Mouse (Mus musculus): ENCODE measurements around the gene Gmnn. TPM values are rescaled to one million over a fixed set of nuclear protein-coding genes. Genes with fewer than 3 reads are reported as not detected.

Gmnn gene
- polyA plus RNA-seq, 1 experiment, result 8.3 TPM

- no peak overlapping the region for H3K4me3 ChIP-seq (replicated peaks; ENCODE audit: insufficient read depth, low read depth, low read length)
- WGBS, result 60% methylated on average over 5 of the region's 5 CpGs
- H3K27ac ChIP-seq (ENCODE audit: insufficient read depth, low read length), result peak overlapping the region; percentile 10; the same call in 1 of the 2 replicates
- peak in 1 of 2 experiments; percentile 19 for DNase-seq
- no peaks in the 10 kb centered on the region for H3K27me3 ChIP-seq (ENCODE audit: control insufficient read depth, insufficient read depth, low read length)
- TF ChIP-seq CTCF (IDR thresholded peaks at IDR 0.05; ENCODE audit: borderline replicate concordance, insufficient read depth, low read depth, low read length), result no peak
- TF ChIP-seq POLR2A (IDR thresholded peaks at IDR 0.05; ENCODE audit: borderline replicate concordance, insufficient read depth, low read length), result no peak
- no peaks in the 10 kb centered on the region for H3K4me1 ChIP-seq (ENCODE audit: control insufficient read depth, insufficient read depth, low read length)
Measured at GRCm38 (mm10) chr13:24799378-24799777, 37.7 kb upstream of the Gmnn start.

- WGBS, result 98% methylated on average over 4 of the region's 4 CpGs
- Histone ChIP-seq H3K4me1 (ENCODE audit: control insufficient read depth, insufficient read depth, low read length) (no peaks in the 10 kb centered on the region), H3K4me3 (replicated peaks; ENCODE audit: insufficient read depth, low read depth, low read length) (no peak overlapping the region), H3K27me3 (ENCODE audit: control insufficient read depth, insufficient read depth, low read length) (no peaks in the 10 kb centered on the region), H3K27ac (ENCODE audit: insufficient read depth, low read length) (no peak overlapping the region)
- TF ChIP-seq CTCF (IDR thresholded peaks at IDR 0.05; ENCODE audit: borderline replicate concordance, insufficient read depth, low read depth, low read length), result no peak
- TF ChIP-seq POLR2A (IDR thresholded peaks at IDR 0.05; ENCODE audit: borderline replicate concordance, insufficient read depth, low read length), result no peak
- DNase-seq, result no peak
Measured at GRCm38 (mm10) chr13:24798686-24799085, 37.0 kb upstream of the Gmnn start.

GRCm38 (mm10) chr13:24792411-24793045 lies 30.8 kb upstream of the Gmnn start:
- no peak for DNase-seq
- Histone ChIP-seq H3K27ac (ENCODE audit: insufficient read depth, low read length) (no peak overlapping the region), H3K4me1 (ENCODE audit: control insufficient read depth, insufficient read depth, low read length) (no peaks in the 10 kb centered on the region), H3K27me3 (ENCODE audit: control insufficient read depth, insufficient read depth, low read length) (no peaks in the 10 kb centered on the region), H3K4me3 (replicated peaks; ENCODE audit: insufficient read depth, low read depth, low read length) (no peak overlapping the region)
- TF ChIP-seq POLR2A (IDR thresholded peaks at IDR 0.05; ENCODE audit: borderline replicate concordance, insufficient read depth, low read length), result no peak
- no peak for TF ChIP-seq CTCF (IDR thresholded peaks at IDR 0.05; ENCODE audit: borderline replicate concordance, insufficient read depth, low read depth, low read length)
- 88% methylated on average over 9 of the region's 9 CpGs for WGBS

GRCm38 (mm10) chr13:24791349-24791748 lies 29.6 kb upstream of the Gmnn start:
- Histone ChIP-seq H3K27me3 (ENCODE audit: control insufficient read depth, insufficient read depth, low read length) (no peaks in the 10 kb centered on the region), H3K4me1 (ENCODE audit: control insufficient read depth, insufficient read depth, low read length) (peaks cover 1% of the 10 kb centered on the region; the same call in 1 of the 2 replicates), H3K4me3 (replicated peaks; ENCODE audit: insufficient read depth, low read depth, low read length) (no peak overlapping the region), H3K27ac (ENCODE audit: insufficient read depth, low read length) (no peak overlapping the region)
- no peak for TF ChIP-seq CTCF (IDR thresholded peaks at IDR 0.05; ENCODE audit: borderline replicate concordance, insufficient read depth, low read depth, low read length)
- TF ChIP-seq POLR2A (IDR thresholded peaks at IDR 0.05; ENCODE audit: borderline replicate concordance, insufficient read depth, low read length), result no peak
- no peak for DNase-seq
- 74% methylated on average over 2 of the region's 2 CpGs for WGBS

GRCm38 (mm10) chr13:24787477-24787876 lies 25.8 kb upstream of the Gmnn start:
- DNase-seq, result no peak
- 92% methylated on average over 5 of the region's 5 CpGs for WGBS

GRCm38 (mm10) chr13:24786014-24786490 lies 24.3 kb upstream of the Gmnn start:
- 10% methylated on average over 11 of the region's 11 CpGs for WGBS
- Histone ChIP-seq H3K27me3 (ENCODE audit: control insufficient read depth, insufficient read depth, low read length) (no peaks in the 10 kb centered on the region), H3K27ac (ENCODE audit: insufficient read depth, low read length) (peak overlapping the region; percentile 62), H3K4me1 (ENCODE audit: control insufficient read depth, insufficient read depth, low read length) (peaks cover 3% of the 10 kb centered on the region; the same call in 1 of the 2 replicates), H3K4me3 (replicated peaks; ENCODE audit: insufficient read depth, low read depth, low read length) (peak overlapping the region; percentile 4)
- peak; percentile 69 to 89 for DNase-seq
- TF ChIP-seq POLR2A (IDR thresholded peaks at IDR 0.05; ENCODE audit: borderline replicate concordance, insufficient read depth, low read length), result 0 out of 2 replicates have a peak, but pooled peaks have one; percentile 21
- TF ChIP-seq CTCF (IDR thresholded peaks at IDR 0.05; ENCODE audit: borderline replicate concordance, insufficient read depth, low read depth, low read length), result no peak

More at GRCm38 (mm10) chr13:24787477-24787876, 25.8 kb upstream of the Gmnn start:
- Histone ChIP-seq H3K4me1 (ENCODE audit: control insufficient read depth, insufficient read depth, low read length) (peaks cover 3% of the 10 kb centered on the region; the same call in 1 of the 2 replicates), H3K27me3 (ENCODE audit: control insufficient read depth, insufficient read depth, low read length) (no peaks in the 10 kb centered on the region), H3K27ac (ENCODE audit: insufficient read depth, low read length) (no peak overlapping the region), H3K4me3 (replicated peaks; ENCODE audit: insufficient read depth, low read depth, low read length) (no peak overlapping the region)
- TF ChIP-seq CTCF (IDR thresholded peaks at IDR 0.05; ENCODE audit: borderline replicate concordance, insufficient read depth, low read depth, low read length) (no peak), POLR2A (IDR thresholded peaks at IDR 0.05; ENCODE audit: borderline replicate concordance, insufficient read depth, low read length) (no peak)

GRCm38 (mm10) chr13:24781916-24782315 lies 20.2 kb upstream of the Gmnn start:
- 49% methylated on average over 5 of the region's 5 CpGs for WGBS
- Histone ChIP-seq H3K27ac (ENCODE audit: insufficient read depth, low read length) (no peak overlapping the region), H3K4me1 (ENCODE audit: control insufficient read depth, insufficient read depth, low read length) (peaks cover 3% of the 10 kb centered on the region; the same call in 1 of the 2 replicates), H3K4me3 (replicated peaks; ENCODE audit: insufficient read depth, low read depth, low read length) (no peak overlapping the region), H3K27me3 (ENCODE audit: control insufficient read depth, insufficient read depth, low read length) (no peaks in the 10 kb centered on the region)
- TF ChIP-seq CTCF (IDR thresholded peaks at IDR 0.05; ENCODE audit: borderline replicate concordance, insufficient read depth, low read depth, low read length) (no peak), POLR2A (IDR thresholded peaks at IDR 0.05; ENCODE audit: borderline replicate concordance, insufficient read depth, low read length) (no peak)
- no peak for DNase-seq
